Mouse (Mus musculus) thymus, adult 2 months (tissue): ENCODE results near the gene Htra3.

Experiments used
- CTCF ChIP-seq: fragments of 200-500 bp; IDR thresholded peaks from 2 replicates; pipeline ENCODE4 v1.5.1; 2012; ENCODE audit warnings: mild to moderate bottlenecking, control low read depth, low read length, moderate library complexity, borderline replicate concordance; ENCODE audit not compliant: control insufficient read depth, poor library complexity, insufficient read depth; ENCODE audit errors: extremely low read depth
- POLR2A ChIP-seq: fragments of 200-500 bp; IDR thresholded peaks from 2 replicates; pipeline ENCODE4 v1.6.1; 2012; ENCODE audit warnings: mild to moderate bottlenecking, low read length, control low read depth, moderate library complexity; ENCODE audit not compliant: control insufficient read depth, poor library complexity, insufficient read depth; ENCODE audit errors: extremely low read depth

DNA sequence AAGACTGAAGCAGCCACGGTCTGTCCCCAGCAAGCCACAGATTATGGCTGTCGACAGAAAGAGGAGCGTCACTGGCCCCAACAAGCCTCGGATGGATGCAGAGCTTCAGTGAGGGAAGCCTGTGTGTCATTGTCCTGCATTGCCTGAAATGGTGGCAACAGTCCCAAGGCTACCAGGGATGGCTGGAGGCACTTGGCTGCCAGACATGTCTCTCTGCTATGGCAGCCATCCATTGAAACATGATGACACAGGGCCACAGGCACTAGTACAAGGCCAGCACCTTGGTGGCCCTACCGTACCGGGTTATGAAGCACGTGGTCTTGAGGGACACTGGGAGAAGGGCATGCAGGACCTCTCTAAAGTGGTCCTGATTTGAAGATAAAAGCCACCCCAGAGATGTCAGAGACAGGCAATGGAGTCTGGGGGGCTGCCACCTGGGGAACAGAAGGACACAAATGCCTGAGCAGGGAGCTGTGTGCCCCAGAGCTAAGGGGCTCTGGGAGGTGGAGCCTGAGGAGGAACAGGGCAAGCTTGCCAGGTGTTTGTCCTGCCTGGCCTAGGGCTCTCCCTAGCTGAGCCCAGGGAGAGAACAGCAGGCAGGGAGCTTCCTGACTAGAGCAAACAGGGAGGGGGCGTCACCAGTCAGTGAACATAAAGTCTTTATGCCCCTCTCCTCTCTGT, 11.0 kb upstream of the Htra3 start:
- no peak for TF ChIP-seq POLR2A
- TF ChIP-seq CTCF = no peak
